Mouse (Mus musculus) heart, adult 2 months (tissue): ENCODE data around the gene Maml3. TPM values are rescaled to one million over a fixed set of nuclear protein-coding genes. Genes with fewer than 3 reads are reported as not detected.

ENCODE experiments used
- DNase-seq, 2 experiments: peaks; one replicate each; pipeline ENCODE4 v3.0.0; 2021
- H3K27ac ChIP-seq: fragments of 200-600 bp; 2 replicates; pipeline ENCODE4 v1.8.1; 2022
- H3K27me3 ChIP-seq: fragments of 200-500 bp; 2 replicates; pipeline ENCODE4 v1.6.1; 2012; ENCODE audit warnings: mild to moderate bottlenecking, low read length, inconsistent platforms, mixed read lengths; ENCODE audit not compliant: control insufficient read depth, insufficient read depth
- H3K36me3 ChIP-seq: fragments of 200-500 bp; 2 replicates; pipeline ENCODE4 v1.6.1; 2012; ENCODE audit warnings: low read length, inconsistent platforms; ENCODE audit not compliant: control insufficient read depth, insufficient read depth
- H3K4me1 ChIP-seq: fragments of 200-500 bp; 2 replicates; pipeline ENCODE4 v1.6.1; 2011; ENCODE audit warnings: low read length; ENCODE audit not compliant: control insufficient read depth, insufficient read depth
- H3K4me3 ChIP-seq: fragments of 200-600 bp; 2 replicates; pipeline ENCODE4 v1.8.1; 2022
- H3K79me2 ChIP-seq: fragments of 200-500 bp; replicated peaks from 2 replicates; pipeline ENCODE4 v1.6.1; 2012; ENCODE audit warnings: mild to moderate bottlenecking, inconsistent platforms, low read length, moderate library complexity, mixed read lengths; ENCODE audit not compliant: control insufficient read depth, insufficient read depth
- H3K9ac ChIP-seq: fragments of 200-500 bp; 2 replicates; pipeline ENCODE4 v1.6.1; 2012; ENCODE audit warnings: low read depth, mild to moderate bottlenecking, control low read depth, inconsistent platforms, low read length, mixed read lengths
- CTCF ChIP-seq: fragments of 200-600 bp; IDR thresholded peaks from 2 replicates; pipeline ENCODE4 v1.8.1; 2022; ENCODE audit warnings: antibody characterized with exemption, mild to moderate bottlenecking, moderate library complexity
- EP300 ChIP-seq: fragments of 200-500 bp; IDR thresholded peaks from 2 replicates; pipeline ENCODE4 v1.6.1; 2011; ENCODE audit warnings: low read depth, low read length, control low read depth; ENCODE audit not compliant: insufficient read depth
- POLR2A ChIP-seq: fragments of 200-500 bp; IDR thresholded peaks from 2 replicates; pipeline ENCODE4 v1.6.1; 2011; ENCODE audit warnings: mild to moderate bottlenecking, low read depth, low read length, control low read depth; ENCODE audit not compliant: insufficient read depth
- WGBS: fragments of 180-500 bp; shearing (Covaris S2); methylation state at CpG from one replicate; pipeline ENCODE4 v1.1.7; 2018; 5-methylcytosine and 5-hydroxymethylcytosine counted together
- intact Hi-C: fragments of 180-260 bp; cut with DNase I; formaldehyde crosslinking; loops from one replicate; pipeline ENCODE4 v1.15.1; 2025
- polyA plus RNA-seq: library from polyadenylated mRNA; depleted of rRNA; stranded (reverse); fragments of >200 nt; gene quantifications from 2 replicates; pipeline ENCODE4 v1.2.3, GENCODE M21; 2012
- total RNA-seq, 2 experiments: library from RNA; stranded (reverse); gene quantifications; 2 replicates each; pipeline ENCODE4 v1.2.3; 2021

Gene Maml3
- total and polyA plus RNA-seq, 3 experiments: 1.9 to 2.8 (median 2.7) TPM

DNA sequence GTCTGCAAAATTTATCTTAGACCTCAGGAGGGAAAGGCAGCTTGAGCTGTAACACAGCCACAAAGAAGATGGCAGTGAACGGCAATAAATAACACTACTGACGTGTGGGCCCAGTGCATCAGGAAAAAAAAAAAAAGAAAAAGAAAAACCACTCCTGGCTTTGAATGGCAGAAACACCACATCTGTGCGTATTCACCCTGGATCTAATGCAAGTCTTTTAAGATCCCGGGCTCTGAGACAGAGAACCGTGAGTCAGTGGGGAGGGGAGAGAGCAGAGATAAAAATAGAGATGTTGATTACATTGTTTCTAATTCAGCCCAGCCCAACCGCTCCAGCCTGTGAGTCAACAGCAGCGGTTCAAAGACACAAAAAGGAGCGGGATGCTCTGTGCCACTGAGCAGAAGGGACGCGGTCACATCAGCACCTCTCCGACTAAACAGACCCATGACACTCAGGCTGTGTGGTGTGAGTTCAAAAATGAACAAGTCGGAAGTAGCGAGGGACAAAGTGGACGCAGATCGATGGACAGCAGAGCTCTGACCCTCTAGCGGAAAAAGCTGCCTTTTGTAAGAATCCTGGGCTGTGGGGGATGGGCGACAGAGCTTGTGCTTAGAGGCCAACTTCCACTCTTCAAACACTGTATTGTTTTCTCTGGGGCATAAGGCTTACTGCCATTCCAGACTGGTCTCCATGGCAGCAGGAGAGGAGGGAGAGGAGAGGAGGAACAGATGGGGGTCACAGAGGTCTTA is 316.1 kb downstream of the Maml3 start:
- H3K9ac ChIP-seq: peak overlapping the region; percentile 77
- H3K79me2 ChIP-seq: no peaks in the 10 kb centered on the region
- WGBS: under 1% methylated on average over 17 of the region's 17 CpGs
- intact Hi-C loops: loop anchor here (5.0 kb wide), 1 partner anchor 86 kb away; no protein-coding TSS in a partner anchor
- peak overlapping the region; percentile 41 for H3K4me3 ChIP-seq
- peak; percentile 66 for TF ChIP-seq POLR2A
- no peak for TF ChIP-seq CTCF
- TF ChIP-seq EP300: no peak
- no peaks in the 10 kb centered on the region for H3K27me3 ChIP-seq
- peaks cover 4% of the 10 kb centered on the region for H3K4me1 ChIP-seq
- no peaks in the 10 kb centered on the region for H3K36me3 ChIP-seq
- peak overlapping the region; percentile 82 for H3K27ac ChIP-seq
- peak; percentile 59 to 68 for DNase-seq

DNA sequence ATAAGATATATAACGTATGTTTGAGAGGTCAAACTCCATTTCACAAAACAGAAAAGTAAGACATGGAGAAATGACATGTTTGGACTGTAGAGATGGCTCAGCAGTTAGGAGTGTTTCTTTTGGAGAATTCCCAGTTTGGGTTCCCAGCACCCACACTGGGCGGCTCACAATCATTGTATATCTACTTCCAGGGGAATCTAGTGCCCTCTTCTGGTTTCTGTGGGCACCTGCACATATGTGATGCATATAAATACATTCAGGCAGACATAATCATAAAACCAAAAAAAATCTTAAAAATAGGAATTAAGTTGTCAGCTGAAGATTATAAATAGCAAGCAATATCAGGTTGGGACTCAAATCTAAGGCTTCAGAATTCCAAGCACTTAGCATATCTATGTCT is 316.9 kb downstream of the Maml3 start:
- Histone ChIP-seq H3K4me3 (no peak overlapping the region), H3K79me2 (no peaks in the 10 kb centered on the region), H3K9ac (no peak overlapping the region), H3K27ac (no peak overlapping the region; the same call in 1 of the 2 replicates), H3K27me3 (no peaks in the 10 kb centered on the region), H3K4me1 (peaks cover 4% of the 10 kb centered on the region), H3K36me3 (no peaks in the 10 kb centered on the region)
- intact Hi-C loops: loop anchor here (5.0 kb wide), 1 partner anchor 86 kb away; no protein-coding TSS in a partner anchor
- DNase-seq: no peak
- 100% methylated on average over 2 of the region's 2 CpGs for WGBS
- TF ChIP-seq POLR2A: no peak
- TF ChIP-seq CTCF: peak; percentile 42

DNA sequence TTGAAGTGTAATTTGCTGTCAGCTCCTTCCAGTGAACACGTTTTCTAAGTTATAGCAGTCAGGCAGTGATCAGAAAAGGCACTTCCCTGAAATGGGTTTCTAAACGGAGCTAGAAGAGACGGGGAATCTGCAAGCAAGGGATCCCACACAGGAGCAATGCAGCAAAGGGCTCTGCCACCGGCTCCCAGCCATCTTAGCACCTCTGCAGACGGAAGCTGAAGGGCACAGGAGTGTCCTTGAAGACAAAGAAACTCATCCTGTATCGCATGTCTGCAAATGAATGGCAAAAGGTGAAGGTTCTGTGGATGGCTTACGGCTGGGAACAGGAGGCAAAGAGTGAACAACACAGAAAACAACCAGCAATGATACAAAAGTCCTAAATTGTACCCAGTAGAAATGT is 319.1 kb downstream of the Maml3 start:
- intact Hi-C loops: loop anchor here (5.0 kb wide), 1 partner anchor 83 kb away; no protein-coding TSS in a partner anchor
- Histone ChIP-seq H3K4me1 (peaks cover 4% of the 10 kb centered on the region), H3K9ac (no peak overlapping the region), H3K4me3 (no peak overlapping the region), H3K36me3 (no peaks in the 10 kb centered on the region), H3K27me3 (no peaks in the 10 kb centered on the region), H3K79me2 (no peaks in the 10 kb centered on the region), H3K27ac (no peak overlapping the region)
- 89% methylated on average over 7 of the region's 7 CpGs for WGBS
- TF ChIP-seq POLR2A: no peak
- TF ChIP-seq EP300: no peak
- TF ChIP-seq CTCF: no peak
- no peak for DNase-seq

DNA sequence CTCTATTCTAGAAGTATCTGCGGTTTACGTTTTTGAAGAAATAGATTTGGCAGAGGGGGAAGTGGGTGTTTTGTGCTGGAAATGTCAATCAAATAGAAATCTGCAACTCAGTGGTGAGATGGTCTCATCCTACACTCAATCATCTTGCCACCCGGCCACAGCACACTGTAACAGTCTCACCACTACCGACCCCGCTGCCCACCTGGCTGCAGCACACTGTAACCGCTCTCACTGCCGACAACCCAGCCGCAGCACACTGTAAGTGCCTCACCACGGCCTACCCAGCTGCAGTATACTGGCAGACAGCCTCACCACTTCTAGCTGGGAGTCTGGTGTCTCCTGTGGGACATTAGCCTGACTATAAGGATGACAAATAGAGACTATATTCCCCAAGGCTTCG is 322.7 kb downstream of the Maml3 start:
- intact Hi-C loops: no loop called here
- Histone ChIP-seq H3K79me2 (no peaks in the 10 kb centered on the region), H3K27ac (no peak overlapping the region), H3K9ac (no peak overlapping the region), H3K4me3 (no peak overlapping the region), H3K4me1 (peaks cover 1% of the 10 kb centered on the region; the same call in 1 of the 2 replicates), H3K27me3 (no peaks in the 10 kb centered on the region), H3K36me3 (no peaks in the 10 kb centered on the region)
- no peak for TF ChIP-seq EP300
- TF ChIP-seq CTCF: no peak
- no peak for TF ChIP-seq POLR2A
- no peak for DNase-seq
- 86% methylated on average over 10 of the region's 10 CpGs for WGBS

DNA sequence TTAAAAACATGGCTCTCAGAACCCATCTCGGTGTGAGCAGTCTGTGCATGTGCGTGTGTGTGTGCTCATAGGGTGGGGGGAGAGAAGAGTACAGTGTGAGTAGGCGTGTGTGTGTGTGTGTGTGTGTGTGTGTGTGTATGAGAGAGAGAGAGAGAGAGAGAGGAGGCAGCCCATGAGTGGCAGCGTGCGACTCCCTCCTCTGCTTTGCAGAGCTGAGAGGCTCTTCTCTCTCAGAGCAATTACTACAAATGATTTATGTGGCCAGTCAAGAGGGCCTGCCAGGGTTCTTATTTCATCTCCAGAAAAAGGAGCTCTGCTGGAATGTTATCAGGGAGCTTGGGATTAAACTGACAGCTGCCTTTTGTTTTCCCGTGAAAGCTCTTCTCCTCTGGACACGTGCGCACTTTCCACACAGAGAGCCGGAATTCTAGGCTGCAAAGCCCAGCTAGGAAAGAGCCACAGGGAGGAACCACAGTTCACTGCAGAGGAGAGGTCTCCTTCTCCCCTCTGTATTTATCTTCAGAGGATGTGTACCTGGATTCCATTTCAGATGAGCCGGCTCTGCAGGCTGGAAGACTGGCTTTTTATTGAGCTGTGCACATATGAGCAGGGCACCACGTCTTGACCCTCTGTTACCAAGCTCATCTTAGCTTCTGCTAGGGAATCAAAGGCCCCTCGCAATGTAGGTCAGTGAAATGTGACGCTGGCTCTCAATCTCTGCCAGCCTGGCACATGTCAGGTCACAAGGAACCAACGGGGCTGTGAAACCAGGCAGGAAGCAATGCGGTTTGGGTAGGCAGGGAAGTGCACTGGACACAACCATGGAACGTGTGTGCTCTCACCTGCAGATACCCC is 325.9 kb downstream of the Maml3 start:
- H3K4me1 ChIP-seq: peaks cover 1% of the 10 kb centered on the region; the same call in 1 of the 2 replicates
- H3K9ac ChIP-seq: no peak overlapping the region

DNA sequence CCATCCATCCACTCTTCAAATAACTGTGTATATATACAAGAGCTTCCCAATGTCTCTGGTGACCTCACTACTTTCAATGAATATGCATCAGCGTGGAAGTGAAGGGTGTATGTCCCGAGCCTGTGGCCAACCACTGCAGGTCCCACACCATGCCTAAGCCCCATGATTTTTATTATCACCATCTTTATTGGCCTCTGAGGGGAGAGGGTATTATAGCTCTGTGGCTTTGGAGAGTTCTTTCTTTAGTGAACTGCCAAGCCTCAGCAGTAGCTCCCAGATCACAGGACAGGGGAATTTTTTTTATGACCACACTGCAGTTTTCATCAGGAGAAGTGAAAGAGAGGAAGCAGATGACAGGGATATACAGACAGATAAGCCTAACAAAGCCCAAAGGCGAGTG is 326.7 kb downstream of the Maml3 start:
- Histone ChIP-seq H3K4me3 (no peak overlapping the region), H3K9ac (no peak overlapping the region), H3K4me1 (peaks cover 1% of the 10 kb centered on the region; the same call in 1 of the 2 replicates), H3K27me3 (no peaks in the 10 kb centered on the region), H3K27ac (no peak overlapping the region), H3K79me2 (no peaks in the 10 kb centered on the region), H3K36me3 (no peaks in the 10 kb centered on the region)
- intact Hi-C loops: no loop called here
- DNase-seq: no peak
- WGBS: 68% methylated on average over 3 of the region's 3 CpGs
- TF ChIP-seq EP300: no peak
- no peak for TF ChIP-seq CTCF
- no peak for TF ChIP-seq POLR2A

More for the DNA sequence above, 325.9 kb downstream of the Maml3 start:
- Histone ChIP-seq H3K79me2 (no peaks in the 10 kb centered on the region), H3K36me3 (no peaks in the 10 kb centered on the region), H3K27ac (peak overlapping the region; percentile 33; the same call in 1 of the 2 replicates), H3K4me3 (no peak overlapping the region), H3K27me3 (no peaks in the 10 kb centered on the region)
- TF ChIP-seq EP300 (no peak), CTCF (no peak)
- DNase-seq: peak; percentile 27 to 36
- intact Hi-C loops: no loop called here
- 25% methylated on average over 16 of the region's 16 CpGs for WGBS
